Mouse (Mus musculus) brain, adult 10 weeks (tissue): ENCODE results near the gene Mrnip. TPM values are rescaled to one million over a fixed set of nuclear protein-coding genes. Genes with fewer than 3 reads are reported as not detected.

ENCODE experiments used
- polyA plus RNA-seq: library from polyadenylated mRNA; stranded (reverse); fragments of 350-450 nt; fragmentation: Illumina TruSeq; extraction: RNeasy Lipid Tissue Mini Kit (QIAGEN cat#74804); gene quantifications from one replicate; pipeline ENCODE4 v1.2.3, GENCODE M21; 2015; ENCODE audit warnings: low read depth, low replicate concordance

Gene Mrnip
- 22.1 TPM for polyA plus RNA-seq

GRCm38 (mm10) chr11:50174111-50174729 is at the start of gene Mrnip:
Mrnip (plus strand) TSS chr11:50174444.

GRCm38 (mm10) chr11:50130811-50131766 is 43.2 kb upstream of the Mrnip start, which contains the start of gene Tbc1d9b:
Tbc1d9b (plus strand) TSS chr11:50131396.

GRCm38 (mm10) chr11:50210505-50211151 is 36.4 kb downstream of the Mrnip start, which contains the start of the genes Sqstm1 and Mgat4b:
Sqstm1 (minus strand) TSS chr11:50210827.
Mgat4b (plus strand) TSS chr11:50210890.

GRCm38 (mm10) chr11:50238324-50238723 is 64.1 kb downstream of the Mrnip start, which contains the start of gene Ltc4s:
Ltc4s (minus strand) TSS chr11:50238616.

Other genes starting within 250 kb of the Mrnip start
- 82.4 TPM for gene Rnf130, start 149.1 kb upstream of the Mrnip start, polyA plus RNA-seq
- gene Tbc1d9b, start 43.0 kb upstream of the Mrnip start, polyA plus RNA-seq = 93.4 TPM
- 470 TPM for gene Sqstm1, start 36.4 kb downstream of the Mrnip start, polyA plus RNA-seq
- 44.2 TPM for gene Mgat4b, start 36.4 kb downstream of the Mrnip start, polyA plus RNA-seq
- gene Ltc4s, start 64.2 kb downstream of the Mrnip start, polyA plus RNA-seq = 7.8 TPM
- gene Maml1, start 117.9 kb downstream of the Mrnip start, polyA plus RNA-seq = 5.5 TPM
- gene Canx, start 151.2 kb downstream of the Mrnip start, polyA plus RNA-seq = 234 TPM
- not detected for gene Cby3, start 180.0 kb downstream of the Mrnip start, polyA plus RNA-seq
- 285 TPM for gene Hnrnph1, start 202.5 kb downstream of the Mrnip start, polyA plus RNA-seq